Mouse (Mus musculus): ENCODE measurements around the gene Pom121l2.
A peak's percentile ranks its signal among the peaks of the same experiment; 100 is the strongest.

The Pom121l2 gene

DNA sequence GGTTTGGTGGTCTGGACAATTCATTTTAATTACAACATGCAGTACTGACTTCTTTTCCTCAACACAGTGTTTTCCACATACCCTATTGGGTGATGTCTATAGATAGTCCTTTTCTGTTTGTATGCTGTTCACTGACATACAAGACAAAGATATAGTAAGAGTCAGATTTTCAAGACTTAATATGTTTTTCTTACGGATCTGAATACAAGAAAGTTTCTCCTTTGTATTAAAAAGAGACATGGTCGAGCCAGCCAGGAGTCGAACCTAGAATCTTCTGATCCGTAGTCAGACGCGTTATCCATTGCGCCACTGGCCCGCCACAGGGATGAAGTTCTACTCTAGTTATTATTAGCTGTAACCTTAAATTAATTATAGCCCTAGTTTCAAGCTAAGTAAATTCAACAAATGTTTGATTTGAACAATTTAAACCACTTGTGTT, 39.9 kb downstream of the Pom121l2 start:
- DNase-seq, result peak; percentile 83

DNA sequence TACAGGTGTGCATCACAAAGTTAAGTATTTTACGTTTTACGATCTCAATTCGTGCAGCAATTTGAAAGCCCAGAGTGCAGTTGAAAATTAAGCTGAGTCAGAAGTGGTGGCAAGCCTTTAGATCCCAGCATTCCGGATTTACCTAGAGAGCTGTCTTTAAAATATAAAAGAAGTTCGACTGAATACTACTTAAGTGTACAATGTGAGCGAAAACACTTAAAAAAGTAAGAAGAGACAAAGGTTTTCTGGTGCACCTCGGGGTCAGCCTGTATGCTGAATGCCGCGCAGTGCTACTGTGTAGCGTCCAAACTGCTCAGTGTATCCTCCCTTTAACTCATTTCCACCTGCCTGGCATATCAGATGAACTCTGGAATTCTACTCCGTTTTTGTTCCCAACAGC, 40.6 kb downstream of the Pom121l2 start:
- DNase-seq, result peak; percentile 56

DNA sequence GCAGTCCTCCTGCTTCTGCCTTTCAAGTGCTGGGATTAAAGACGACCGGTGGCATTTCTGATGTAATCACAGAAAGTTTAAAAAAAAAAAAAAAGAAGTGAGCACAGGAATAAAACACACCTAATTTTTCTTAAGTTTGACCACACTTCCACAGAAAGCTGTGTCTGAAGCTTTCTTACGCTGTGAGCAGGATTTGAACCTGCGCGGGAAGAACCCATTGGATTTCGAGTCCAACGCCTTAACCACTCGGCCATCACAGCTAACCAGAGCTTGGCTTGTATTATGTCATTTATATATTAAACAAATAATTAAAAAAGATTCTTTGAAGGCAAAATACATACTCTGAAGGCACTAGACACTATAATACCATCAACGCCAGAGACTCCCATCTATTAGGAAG, 41.2 kb downstream of the Pom121l2 start:
- DNase-seq, result peak; percentile 90

DNA sequence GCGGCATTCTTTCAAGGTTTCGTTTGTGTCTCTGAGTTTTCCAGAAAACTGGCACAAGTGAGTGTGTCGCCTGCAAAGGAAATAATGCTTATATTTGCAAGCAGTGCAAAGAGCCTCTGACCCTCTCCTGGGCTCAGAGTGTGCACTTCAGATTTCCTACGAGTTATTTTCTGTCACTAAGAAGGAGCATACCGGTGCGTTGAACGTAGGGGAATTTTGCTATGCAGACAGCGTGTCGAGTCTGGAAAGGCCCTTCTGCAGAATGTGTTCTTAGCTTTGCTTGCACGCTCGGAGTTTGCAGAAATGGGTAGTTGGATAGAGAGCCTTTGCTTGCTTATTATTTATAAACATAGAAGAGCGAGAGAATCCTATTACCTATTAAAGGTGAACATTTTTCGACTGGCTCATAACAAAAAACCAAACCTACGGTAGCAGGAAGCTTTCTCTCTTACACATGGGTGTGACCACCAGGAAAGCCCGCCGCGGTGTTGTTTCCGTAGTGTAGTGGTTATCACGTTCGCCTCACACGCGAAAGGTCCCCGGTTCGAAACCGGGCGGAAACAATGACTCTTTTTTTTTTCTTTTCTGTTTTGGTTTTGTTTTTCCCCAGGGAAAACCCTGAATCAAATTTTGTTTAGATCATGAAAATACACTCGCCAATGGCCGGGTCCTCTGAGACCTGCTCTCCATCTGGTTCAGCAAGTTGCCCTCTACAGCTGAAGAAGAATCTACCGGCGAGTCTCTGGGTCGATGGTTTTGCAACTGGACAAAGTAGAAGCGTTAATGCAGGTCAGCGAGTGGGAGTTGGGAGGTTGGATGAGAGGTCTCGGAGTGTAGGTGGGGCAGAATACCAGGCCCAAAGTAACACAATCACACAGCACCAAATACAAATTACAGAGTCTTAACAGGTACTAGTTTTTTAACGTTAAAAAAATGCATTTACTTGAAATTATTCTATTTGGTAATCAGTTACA, 45.4 kb downstream of the Pom121l2 start:
- DNase-seq, result peak; percentile 91

DNA sequence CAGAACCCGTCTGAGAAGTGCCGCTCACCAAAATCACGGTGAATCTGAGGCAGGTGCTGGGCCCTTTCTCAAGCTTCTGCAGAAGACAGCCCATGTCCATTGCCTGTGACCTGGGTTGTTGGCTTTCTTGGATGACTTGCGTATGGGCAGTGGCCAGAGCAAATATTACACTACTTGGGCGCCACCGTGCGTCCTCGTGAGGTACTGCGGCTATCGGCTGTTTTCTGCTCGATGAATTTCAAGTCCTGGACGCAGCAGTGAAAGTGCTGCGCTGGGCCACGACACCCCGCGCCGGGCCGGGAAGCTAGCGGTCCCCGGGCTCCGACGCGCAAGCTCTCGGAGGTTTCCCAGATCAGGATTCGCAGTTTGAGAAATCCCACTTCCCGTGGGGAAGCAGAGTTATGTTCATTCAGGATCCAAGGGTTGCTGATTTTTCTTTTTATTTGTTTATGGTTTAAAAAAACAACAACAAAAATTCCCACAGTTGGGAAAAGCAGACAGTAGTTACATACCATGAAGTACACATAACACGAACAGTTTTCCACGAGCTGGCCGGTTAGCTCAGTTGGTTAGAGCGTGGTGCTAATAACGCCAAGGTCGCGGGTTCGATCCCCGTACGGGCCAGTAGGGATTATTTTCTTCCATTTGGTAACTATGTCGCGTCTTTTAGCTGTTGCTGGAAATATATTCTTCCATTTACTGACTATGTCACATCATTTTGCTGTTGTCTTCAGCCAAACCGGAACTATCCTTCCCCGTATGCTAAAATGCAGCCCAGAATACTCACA, 47.9 kb downstream of the Pom121l2 start:
- DNase-seq, result peak; percentile 96

DNA sequence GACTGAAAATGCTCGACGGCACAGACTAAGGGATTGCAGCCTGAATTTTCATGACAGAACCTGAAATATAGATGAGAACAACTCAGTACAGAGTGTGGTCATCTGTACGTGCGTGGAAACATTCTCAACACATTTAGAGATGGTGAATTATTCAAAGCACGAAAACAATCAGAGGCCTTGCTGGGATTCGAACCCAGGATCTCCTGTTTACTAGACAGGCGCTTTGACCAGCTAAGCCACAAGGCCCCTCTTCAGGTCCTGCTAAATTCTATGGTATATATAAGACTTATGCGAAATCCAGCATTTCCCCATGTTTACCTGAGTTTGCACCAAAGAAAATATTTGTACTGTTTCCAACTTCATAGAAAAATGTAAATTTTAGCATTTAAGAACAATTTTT, 48.9 kb downstream of the Pom121l2 start:
- peak; percentile 63 for DNase-seq

DNA sequence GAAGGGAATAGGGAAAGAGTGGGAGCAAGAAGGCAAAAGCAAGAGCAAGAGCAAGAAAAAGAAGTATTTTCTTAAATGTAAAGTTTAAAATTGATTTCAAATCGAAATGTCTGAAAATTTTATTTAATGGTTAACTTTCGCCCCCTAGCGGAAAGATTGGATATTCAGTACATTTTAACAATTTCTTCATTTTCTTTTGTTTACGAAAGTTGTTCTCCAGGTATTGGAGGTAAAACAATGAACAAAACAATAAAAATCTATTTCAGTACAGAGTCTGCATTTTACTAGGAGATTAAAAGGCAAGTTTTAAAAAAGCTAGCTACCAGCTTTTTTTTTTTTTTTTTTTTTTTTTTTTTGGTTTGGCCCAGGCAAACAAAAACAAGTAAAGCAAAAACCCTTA, 49.5 kb downstream of the Pom121l2 start:
- no peak for DNase-seq

DNA sequence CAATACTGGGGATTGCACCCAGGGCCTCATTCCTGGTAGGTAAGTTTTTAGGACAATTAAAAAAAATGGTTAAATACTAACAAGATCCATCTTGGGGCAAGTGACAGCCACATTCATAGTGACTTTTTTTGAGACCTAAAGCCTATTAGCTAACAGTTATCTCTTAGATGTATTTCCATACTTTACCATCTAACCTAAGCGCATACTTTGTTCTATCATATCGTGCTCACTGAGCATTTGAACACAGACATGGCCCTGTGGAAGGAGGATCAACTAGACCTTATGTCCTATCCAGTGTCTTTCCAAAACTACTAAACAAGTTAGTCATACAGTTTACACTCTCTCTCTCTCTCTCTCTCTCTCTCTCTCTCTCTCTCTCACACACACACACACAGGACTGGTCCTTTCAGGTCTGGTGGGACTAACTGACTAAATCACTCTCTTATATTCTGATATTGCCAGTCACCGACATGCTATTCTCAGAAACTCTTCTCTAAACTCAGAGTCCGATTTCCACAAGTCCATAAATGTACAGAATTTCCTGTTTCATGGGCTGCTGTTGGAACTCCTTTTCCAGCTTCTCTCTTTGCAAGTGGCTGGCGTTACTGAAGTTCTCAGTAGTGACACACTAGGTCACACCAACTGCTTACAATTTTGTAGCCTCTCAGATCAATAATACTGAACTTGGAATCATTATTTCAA, 52.9 kb downstream of the Pom121l2 start:
- DNase-seq, result no peak

DNA sequence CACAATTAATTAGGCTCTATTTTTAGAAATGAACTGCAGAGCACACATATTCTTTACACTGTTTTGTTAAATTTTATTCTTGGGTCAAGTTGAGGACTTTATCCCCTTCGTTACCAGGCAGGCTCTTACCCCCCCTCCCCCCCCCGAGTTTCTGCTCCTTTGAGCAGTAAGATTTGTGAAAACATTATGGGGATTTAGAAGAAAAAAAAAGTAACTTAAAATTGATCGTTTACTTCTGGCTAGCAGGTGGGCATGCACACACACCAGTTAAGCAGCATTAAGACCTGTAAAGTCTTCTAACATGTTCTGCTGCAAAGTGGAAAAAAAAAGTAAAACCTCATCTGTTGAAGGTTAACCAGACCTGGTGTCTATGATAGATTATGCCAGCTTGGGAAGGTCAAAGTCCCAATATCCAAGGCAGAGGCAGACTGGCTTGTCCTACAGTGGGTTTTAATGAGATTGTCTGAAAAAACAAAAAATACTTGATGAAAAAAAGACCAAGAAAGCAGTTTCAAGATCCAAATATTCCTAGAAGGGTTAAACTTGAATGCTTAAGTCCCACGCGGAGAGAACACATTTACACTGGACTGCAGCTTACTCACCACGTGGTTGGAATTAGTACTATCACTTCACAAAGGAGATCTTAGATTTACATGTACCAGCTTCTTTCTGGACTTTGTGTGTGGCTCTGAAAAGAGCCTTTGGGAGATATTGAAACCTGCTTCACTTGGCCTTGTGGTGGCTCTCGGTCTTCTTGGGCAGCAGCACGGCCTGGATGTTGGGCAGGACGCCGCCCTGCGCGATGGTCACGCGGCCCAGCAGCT, 53.7 kb downstream of the Pom121l2 start:
- no peak for DNase-seq

DNA sequence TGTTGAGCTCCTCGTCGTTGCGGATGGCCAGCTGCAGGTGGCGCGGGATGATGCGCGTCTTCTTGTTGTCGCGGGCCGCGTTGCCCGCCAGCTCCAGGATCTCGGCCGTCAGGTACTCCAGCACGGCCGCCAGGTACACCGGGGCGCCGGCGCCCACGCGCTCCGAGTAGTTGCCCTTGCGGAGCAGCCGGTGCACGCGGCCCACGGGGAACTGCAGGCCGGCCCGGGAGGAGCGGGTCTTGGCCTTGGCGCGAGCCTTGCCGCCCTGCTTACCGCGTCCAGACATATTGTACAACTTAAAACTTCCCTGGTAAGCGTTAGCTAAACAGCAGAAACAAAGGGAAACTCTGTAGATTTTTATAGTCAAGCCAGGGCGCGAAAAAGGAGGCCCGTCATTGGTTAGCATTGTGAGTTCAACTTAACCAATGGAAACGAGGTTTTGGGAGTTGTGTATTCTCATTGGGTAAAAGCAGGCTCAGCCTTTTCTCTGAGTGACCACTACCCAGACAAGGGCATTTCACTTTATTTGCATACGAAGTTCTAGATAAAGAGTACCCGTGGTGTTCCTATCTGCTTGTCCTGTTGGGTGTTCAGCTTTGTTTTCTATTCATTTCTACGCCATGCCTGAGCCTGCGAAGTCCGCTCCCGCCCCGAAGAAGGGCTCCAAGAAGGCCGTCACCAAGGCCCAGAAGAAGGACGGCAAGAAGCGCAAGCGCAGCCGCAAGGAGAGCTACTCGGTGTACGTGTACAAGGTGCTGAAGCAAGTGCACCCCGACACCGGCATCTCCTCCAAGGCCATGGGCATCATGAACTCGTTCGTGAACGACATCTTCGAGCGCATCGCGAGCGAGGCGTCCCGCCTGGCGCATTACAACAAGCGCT, 54.5 kb downstream of the Pom121l2 start, which contains the start of the genes Hist1h2ah and Hist1h2bk:
Gene Hist1h2ah (minus strand): TSS at position 302 of the 882 bp plus-strand sequence.
Gene Hist1h2bk (plus strand): TSS at position 604 of the 882 bp plus-strand sequence.
- DNase-seq, result peak; percentile 85

DNA sequence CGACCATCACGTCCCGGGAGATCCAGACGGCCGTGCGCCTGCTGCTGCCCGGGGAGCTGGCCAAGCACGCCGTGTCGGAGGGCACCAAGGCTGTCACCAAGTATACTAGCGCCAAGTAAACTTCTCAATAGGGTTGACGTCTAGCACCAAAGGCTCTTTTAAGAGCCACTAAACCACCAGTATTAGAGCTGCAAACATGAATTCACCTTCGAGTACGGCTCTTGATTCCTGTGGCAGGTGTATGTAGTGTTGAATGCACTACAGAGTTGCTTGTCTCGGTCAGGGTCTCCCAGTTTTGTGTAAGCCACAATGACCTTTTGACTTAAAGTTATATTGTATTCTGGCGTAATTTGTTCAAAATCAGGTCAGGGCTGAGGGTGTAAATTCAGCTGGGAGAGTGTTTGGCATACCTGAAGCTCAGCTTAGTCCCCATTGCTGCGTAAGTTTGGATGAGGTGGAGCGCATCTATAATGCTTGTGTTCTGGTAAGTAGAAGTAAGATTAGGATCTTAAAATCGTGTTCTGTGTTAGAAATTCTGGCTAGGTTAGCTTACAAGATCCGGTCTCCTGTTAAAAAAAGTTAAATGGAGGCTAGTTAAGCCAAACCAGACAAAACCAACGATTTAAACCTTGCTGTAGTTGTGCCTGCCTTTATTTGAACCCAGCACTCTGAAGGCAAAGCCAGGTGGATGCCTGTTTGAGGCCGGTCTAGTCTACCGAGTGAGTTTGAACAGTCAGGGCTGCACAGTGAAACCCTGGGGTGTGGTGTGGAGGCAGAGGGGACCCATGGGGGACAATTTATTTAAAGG, 55.4 kb downstream of the Pom121l2 start:
- DNase-seq, result peak; percentile 61

DNA sequence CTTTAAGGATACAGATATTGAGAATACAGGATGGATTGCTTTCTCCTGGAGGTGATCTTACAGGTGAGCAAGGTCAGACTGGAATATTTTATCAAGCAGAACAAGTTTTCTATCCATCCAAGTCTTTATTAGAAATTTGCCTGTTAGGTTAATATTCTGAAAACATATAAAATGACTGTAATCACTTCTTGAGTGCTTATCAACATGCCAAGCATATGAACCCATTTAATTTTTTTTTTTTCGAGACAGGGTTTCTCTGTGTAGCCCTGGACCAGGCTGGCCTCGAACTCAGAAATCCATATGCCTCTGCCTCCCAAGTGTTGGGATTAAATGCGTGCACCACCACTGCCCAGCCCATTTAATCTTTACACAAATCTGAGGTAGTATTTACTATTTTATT, 56.0 kb downstream of the Pom121l2 start:
- no peak for DNase-seq

DNA sequence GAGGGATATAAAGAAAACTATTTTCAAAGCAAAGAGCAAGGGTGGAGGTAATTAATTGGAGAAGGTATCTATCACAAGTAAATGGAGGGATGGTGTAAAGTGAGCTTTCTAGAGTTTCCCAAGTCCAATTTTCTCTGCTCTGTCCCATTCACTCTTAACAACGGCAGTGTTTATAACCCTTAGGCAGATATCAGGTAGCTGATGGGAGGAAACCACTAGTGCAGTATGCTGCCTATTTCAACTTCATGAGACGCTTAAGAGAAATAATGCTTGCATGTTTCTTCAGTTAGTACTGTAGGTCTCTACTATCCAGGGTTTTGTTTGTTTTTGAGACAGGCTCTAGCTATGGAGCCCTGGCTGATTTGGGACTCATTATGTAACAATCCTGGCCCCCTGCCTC, 56.4 kb downstream of the Pom121l2 start:
- no peak for DNase-seq
